Mouse (Mus musculus) ES-Bruce4 (cell line): ENCODE data around the gene Bricd5.

ENCODE experiments used
- CTCF ChIP-seq: IDR thresholded peaks from one replicate; pipeline ENCODE4 v1.8.1; 2011; ENCODE audit warnings: low read depth, low read length
- EP300 ChIP-seq: IDR thresholded peaks from 2 replicates; pipeline ENCODE4 v1.6.1; 2011; ENCODE audit warnings: low read depth, low read length; ENCODE audit not compliant: insufficient read depth

GRCm38 (mm10) chr17:24443409-24443808 lies 30.3 kb upstream of the Bricd5 start:
- no peak for TF ChIP-seq EP300
- no peak for TF ChIP-seq CTCF
